Mouse (Mus musculus) thymus, adult 2 months (tissue): Measurements from ENCODE around the gene Mill1.

ENCODE experiments used
- CTCF ChIP-seq: fragments of 200-500 bp; IDR thresholded peaks from 2 replicates; pipeline ENCODE4 v1.5.1; 2012; ENCODE audit warnings: mild to moderate bottlenecking, control low read depth, low read length, moderate library complexity, borderline replicate concordance; ENCODE audit not compliant: control insufficient read depth, poor library complexity, insufficient read depth; ENCODE audit errors: extremely low read depth
- POLR2A ChIP-seq: fragments of 200-500 bp; IDR thresholded peaks from 2 replicates; pipeline ENCODE4 v1.6.1; 2012; ENCODE audit warnings: mild to moderate bottlenecking, low read length, control low read depth, moderate library complexity; ENCODE audit not compliant: control insufficient read depth, poor library complexity, insufficient read depth; ENCODE audit errors: extremely low read depth

DNA sequence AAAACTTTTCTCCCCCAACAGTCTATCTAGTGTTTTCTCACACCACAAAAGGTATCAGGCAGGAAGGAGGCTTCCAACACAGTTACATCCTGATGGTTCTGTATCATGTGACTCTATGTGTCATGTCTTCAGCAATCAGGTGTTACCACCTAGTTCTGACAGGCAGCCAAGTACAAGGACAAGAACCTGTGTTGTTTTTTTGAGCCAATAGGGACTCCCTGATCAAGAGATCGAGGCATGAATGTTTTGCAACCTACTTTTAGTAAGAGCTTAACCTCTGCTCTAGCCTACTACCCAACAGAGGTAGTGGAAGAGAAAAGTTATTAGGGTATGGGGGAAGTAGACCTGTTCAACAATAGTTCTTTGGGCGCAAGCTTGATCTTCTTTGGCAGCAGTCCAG lies 6.6 kb upstream of the Mill1 start:
- TF ChIP-seq POLR2A = no peak
- TF ChIP-seq CTCF = no peak
